Mouse (Mus musculus) E14TG2a.4 (cell line): ENCODE data around the gene Olfr362.
"Not testable (repeated sequence)": the region's sequence is repeated elsewhere in the genome, so short reads cannot be mapped to it uniquely, and the experiment has no call there.

Experiments
- CTCF ChIP-seq: conservative IDR thresholded peaks from 2 replicates; pipeline ENCODE4 v1.5.1; 2014; ENCODE audit warnings: low read length
- NANOG ChIP-seq: IDR thresholded peaks from 2 replicates; pipeline ENCODE4 v1.6.1; 2014; ENCODE audit warnings: borderline replicate concordance, low read length, mixed read lengths

GRCm38 (mm10) chr2:37089190-37089589 is 28.5 kb downstream of the Olfr362 start, which contains the start of gene Olfr361:
- not testable (repeated sequence) for TF ChIP-seq CTCF, NANOG
